Mouse (Mus musculus): ENCODE data around the gene Tbc1d10c. TPM values are rescaled to one million over a fixed set of nuclear protein-coding genes. Genes with fewer than 3 reads are reported as not detected.

Gene Tbc1d10c
- total and polyA plus RNA-seq, 3 experiments, result 43.5 to 58.5 (median 46.3) TPM

- no peaks in the 10 kb centered on the region for H3K27me3 ChIP-seq (replicated peaks)
- H3K9me3 ChIP-seq (replicated peaks; ENCODE audit: low read length), result peaks cover 5% of the 10 kb centered on the region
- in situ Hi-C loops (cut with MboI; ENCODE audit: low pct_ligation_motif_present, low pct_unique_long_range_greater_than_20kb, low sequenced_read_pairs), result no loop called here
- DNase-seq (ENCODE audit: extremely low read depth), result peak; percentile 84
- H3K36me3 ChIP-seq (replicated peaks in 1 of 2; ENCODE audit: control insufficient read depth in 1 of 2, insufficient read depth in 1 of 2, low read length in 1 of 2), result peaks cover 0 to 28% of the 10 kb centered on the region in 2 experiments
- H3K4me2 ChIP-seq (ENCODE audit: insufficient read depth, low read depth, poor library complexity, severe bottlenecking), result no peak overlapping the region
- peaks cover 15% of the 10 kb centered on the region for H3K79me2 ChIP-seq (replicated peaks; ENCODE audit: control insufficient read depth, extremely low read depth, insufficient read depth, poor library complexity, severe bottlenecking)
- peak overlapping the region; percentile 90 for H3K27ac ChIP-seq (ENCODE audit: insufficient read depth, low read depth)
- no peak overlapping the region for H3K4me3 ChIP-seq (replicated peaks in 1 of 3; ENCODE audit: low read depth in 2 of 3, low read length in 2 of 3, poor library complexity in 1 of 3)
- H3K4me1 ChIP-seq (ENCODE audit: control insufficient read depth in 1 of 2, insufficient read depth in 2 of 2), result peaks cover 41 to 78% of the 10 kb centered on the region in 2 experiments
- H3K9ac ChIP-seq (ENCODE audit: insufficient read depth, low read depth), result 0 out of 2 replicates have a peak overlapping the region, but pooled peaks have one; percentile 10
- dilution Hi-C loops (cut with MboI; ENCODE audit: extremely low pct_ligation_motif_present, extremely low pct_unique_long_range_greater_than_20kb, low sequenced_read_pairs), result no loop called here
- TF ChIP-seq PAX5 (IDR thresholded peaks at IDR 0.05; ENCODE audit: low read length), result no peak
- TF ChIP-seq MXI1 (IDR thresholded peaks at IDR 0.05; ENCODE audit: low read depth, low read length), result 0 out of 2 replicates have a peak, but pooled peaks have one; percentile 36
- TF ChIP-seq ZKSCAN1 (IDR thresholded peaks at IDR 0.05; ENCODE audit: borderline replicate concordance, low read depth, low read length), result no peak
- TF ChIP-seq POLR2AphosphoS2 (IDR thresholded peaks at IDR 0.05; ENCODE audit: low read depth, low read length), result no peak
- 0 out of 2 replicates have a peak, but pooled peaks have one; percentile 23 for TF ChIP-seq CHD1 (IDR thresholded peaks at IDR 0.05; ENCODE audit: low read depth, low read length)
- no peak for TF ChIP-seq KAT2A (IDR thresholded peaks at IDR 0.05; ENCODE audit: insufficient replicate concordance, low read length)
- peak in 1 of 2 experiments; percentile 8; a peak in 1 of 4 replicates for TF ChIP-seq CTCF (conservative IDR thresholded peaks at IDR 0.05 in 1 of 2, IDR thresholded peaks at IDR 0.05 in 1 of 2; ENCODE audit: low read depth in 2 of 2, low read length in 2 of 2)
- no peak for TF ChIP-seq USF1 (IDR thresholded peaks at IDR 0.05; ENCODE audit: low read depth, low read length)
- TF ChIP-seq MAZ (IDR thresholded peaks at IDR 0.05; ENCODE audit: low read depth, low read length), result no peak
- TF ChIP-seq ZMIZ1 (IDR thresholded peaks at IDR 0.05; ENCODE audit: low read depth, low read length), result no peak
- peak; percentile 32; the same call in 1 of the 2 replicates for TF ChIP-seq MEF2A (IDR thresholded peaks at IDR 0.05; ENCODE audit: borderline replicate concordance, low read depth, low read length)
- TF ChIP-seq HCFC1 (IDR thresholded peaks at IDR 0.05; ENCODE audit: low read depth, low read length), result no peak
- TF ChIP-seq MAX (IDR thresholded peaks at IDR 0.05; ENCODE audit: low read length), result peak; percentile 81
- no peak for TF ChIP-seq IRF4 (IDR thresholded peaks at IDR 0.05; ENCODE audit: low read depth, low read length)
- TF ChIP-seq BHLHE40 (IDR thresholded peaks at IDR 0.05; ENCODE audit: low read depth, low read length), result peak; percentile 69
- peak; percentile 84 for TF ChIP-seq MYC (IDR thresholded peaks at IDR 0.05; ENCODE audit: low read depth, low read length)
- no peak for TF ChIP-seq NRF1 (IDR thresholded peaks at IDR 0.05; ENCODE audit: low read depth, low read length)
- peak; percentile 69 for TF ChIP-seq JUN (IDR thresholded peaks at IDR 0.05; ENCODE audit: insufficient read depth, low read depth, low read length)
- no peak for TF ChIP-seq ZNF384 (IDR thresholded peaks at IDR 0.05; ENCODE audit: low read depth, low read length)
- peak; percentile 73 for TF ChIP-seq TCF12 (IDR thresholded peaks at IDR 0.05; ENCODE audit: low read depth, low read length)
- no peak for TF ChIP-seq UBTF (IDR thresholded peaks at IDR 0.05; ENCODE audit: low read depth, low read length)
- no peak for TF ChIP-seq MAFK (IDR thresholded peaks at IDR 0.05; ENCODE audit: insufficient replicate concordance, low read length)
- 0 out of 2 replicates have a peak, but pooled peaks have one; percentile 29 for TF ChIP-seq TBP (conservative IDR thresholded peaks at IDR 0.05; ENCODE audit: low read depth, low read length)
- TF ChIP-seq RAD21 (IDR thresholded peaks at IDR 0.05; ENCODE audit: low read depth, low read length), result no peak
- peak; percentile 69 for TF ChIP-seq EP300 (IDR thresholded peaks at IDR 0.05; ENCODE audit: low read length)
- no peak for TF ChIP-seq ZC3H11A (IDR thresholded peaks at IDR 0.05; ENCODE audit: low read depth, low read length)
- TF ChIP-seq POLR2A (IDR thresholded peaks at IDR 0.05; ENCODE audit: low read depth, low read length), result 0 out of 2 replicates have a peak, but pooled peaks have one; percentile 29
- peak; percentile 44; the same call in 1 of the 2 replicates for TF ChIP-seq JUND (conservative IDR thresholded peaks at IDR 0.05; ENCODE audit: low read depth, low read length)
- TF ChIP-seq ELF1 (IDR thresholded peaks at IDR 0.05; ENCODE audit: low read depth, low read length), result peak; percentile 49
- TF ChIP-seq GABPA (IDR thresholded peaks at IDR 0.05; ENCODE audit: insufficient replicate concordance, low read depth, low read length), result no peak
- TF ChIP-seq SMC3 (IDR thresholded peaks at IDR 0.05; ENCODE audit: low read depth, low read length), result no peak
- TF ChIP-seq E2F4 (IDR thresholded peaks at IDR 0.05; ENCODE audit: insufficient replicate concordance, low read depth, low read length), result no peak
- no peak; the same call in 1 of the 2 replicates for TF ChIP-seq SIN3A (IDR thresholded peaks at IDR 0.05; ENCODE audit: low read length)
- no peak; the same call in 1 of the 2 replicates for TF ChIP-seq CHD2 (IDR thresholded peaks at IDR 0.05; ENCODE audit: low read length)
- no peak for TF ChIP-seq NELFE (IDR thresholded peaks at IDR 0.05; ENCODE audit: low read depth, low read length)
- 0 out of 2 replicates have a peak, but pooled peaks have one; percentile 4 for TF ChIP-seq USF2 (conservative IDR thresholded peaks at IDR 0.05; ENCODE audit: low read depth, low read length)
- peak; percentile 81 for TF ChIP-seq ETS1 (conservative IDR thresholded peaks at IDR 0.05; ENCODE audit: low read depth, low read length)
Measured at GRCm38 (mm10) chr19:4144550-4145498, 46.3 kb downstream of the Tbc1d10c start.
